12 mouse cellular contexts compared by ENCODE assay signal in genomic region chr1:76031171-76031922, GRCm38 (mm10).
DNase-seq lines count a peak whose midpoint lies in the region; ATAC-seq and TF ChIP-seq lines count a peak whose summit lies in the region.
"Had no signal": no experiment of that assay in that cellular context is flagged by ENCODE, and none has a peak within 500 bp of the region (broad histone marks: within the 10 kb centered on the region; RNA-seq: fewer than 3 reads in every experiment).

No protein-coding gene starts in this region.

- peak; percentile 51; the same call in 1 of the 2 replicates for ATAC-seq in frontal cortex, adult (ENCODE audit: low TSS enrichment)
- no peak for ATAC-seq in embryonic facial prominence, embryonic 11.5 days (replicated peaks; ENCODE audit: insufficient number of reproducible peaks, low FRiP score, low TSS enrichment, low read depth)

- no peak overlapping the region for H3K9ac ChIP-seq in embryonic facial prominence, embryonic 11.5 days (replicated peaks; ENCODE audit: low read length)
- H3K9ac ChIP-seq: midbrain, embryonic 12.5 days had no signal

- DNase-seq in frontal cortex, postnatal 10 days (ENCODE audit: low spot score in 2 of 2) = no peak
- DNase-seq in left cerebral cortex, adult 2 months (ENCODE audit: extremely low spot score in 1 of 2, low spot score in 2 of 2) = no peak
- no peak for DNase-seq in left cerebral cortex, postnatal 4 days
- DNase-seq in embryonic facial prominence, embryonic 11.5 days (ENCODE audit: low spot score) = peak; percentile 29
- DNase-seq in lung, postnatal 10 days = peak; percentile 24
- DNase-seq in urinary bladder, postnatal 4 days (ENCODE audit: low spot score in 2 of 2) = no peak
- DNase-seq in cerebellum, postnatal 10 days = no peak
- DNase-seq: cerebellum, postnatal 14 days; thymus, postnatal 14 days had no signal

- H3K27ac ChIP-seq in left cerebral cortex, adult 2 months = peak overlapping the region; percentile 71
- no peak overlapping the region for H3K27ac ChIP-seq in embryonic facial prominence, embryonic 11.5 days (replicated peaks; ENCODE audit: low read depth, low read length)
- H3K27ac ChIP-seq: midbrain, embryonic 12.5 days had no signal

- H3K4me3 ChIP-seq in left cerebral cortex, adult 2 months = no peak overlapping the region
- H3K4me3 ChIP-seq in embryonic facial prominence, embryonic 11.5 days (ENCODE audit: low read depth, low read length) = no peak overlapping the region
- H3K4me3 ChIP-seq: erythroblast, embryonic 14.5 days; midbrain, embryonic 12.5 days had no signal

- 40% methylated on average over 11 of the region's 11 CpGs for WGBS in embryonic facial prominence, embryonic 11.5 days

- no peaks in the 10 kb centered on the region for H3K9me3 ChIP-seq in embryonic facial prominence, embryonic 11.5 days (replicated peaks; ENCODE audit: control insufficient read depth, low read length)
- H3K9me3 ChIP-seq: midbrain, embryonic 12.5 days had no signal

- H3K4me1 ChIP-seq in embryonic facial prominence, embryonic 11.5 days (ENCODE audit: control insufficient read depth, insufficient read depth, low read length) = no peaks in the 10 kb centered on the region

- intact Hi-C loops in left cerebral cortex, adult 2 months (cut with DNase I) = loop anchor here (5.0 kb wide), 1 partner anchor 94 kb away; no protein-coding TSS in a partner anchor
- intact Hi-C loops in left cerebral cortex, postnatal 4 days (cut with DNase I) = no loop called here

- TF ChIP-seq CTCF in left cerebral cortex, adult 2 months (IDR thresholded peaks at IDR 0.05) = no peak

- H3K36me3 ChIP-seq in embryonic facial prominence, embryonic 11.5 days (replicated peaks; ENCODE audit: control insufficient read depth, insufficient read depth, low read depth, low read length) = no peaks in the 10 kb centered on the region
- H3K36me3 ChIP-seq: midbrain, embryonic 12.5 days had no signal

- no peaks in the 10 kb centered on the region for H3K27me3 ChIP-seq in embryonic facial prominence, embryonic 11.5 days (ENCODE audit: control insufficient read depth, insufficient read depth, low read length)

- H3K4me2 ChIP-seq in embryonic facial prominence, embryonic 11.5 days (ENCODE audit: low read depth, low read length) = no peak overlapping the region
- H3K4me2 ChIP-seq: midbrain, embryonic 12.5 days had no signal

Comparison
In these comparisons a context has a peak if more than half of its experiments do, and no peak if none do; other contexts are left out.
1. DNase-seq: peak in embryonic facial prominence, embryonic 11.5 days (single experiment) and lung, postnatal 10 days (single experiment); none in frontal cortex, postnatal 10 days (0 of 2), left cerebral cortex, adult 2 months (0 of 2), left cerebral cortex, postnatal 4 days (single experiment), urinary bladder, postnatal 4 days (0 of 2) and cerebellum, postnatal 10 days (0 of 2).